ENCODE assay signal across 8 mouse cellular contexts in genomic region chr6:51508750-51509648, GRCm38 (mm10). TPM values are rescaled to one million over a fixed set of nuclear protein-coding genes. Genes with fewer than 3 reads are reported as not detected.
DNase-seq lines count a peak whose midpoint lies in the region; ATAC-seq and TF ChIP-seq lines count a peak whose summit lies in the region.

No protein-coding gene starts in this region.

- 0 out of 2 replicates have a peak, but pooled peaks have one; percentile 21 for TF ChIP-seq POLR2A in embryonic fibroblast, embryonic 13.5 days (IDR thresholded peaks at IDR 0.05; ENCODE audit: low read depth, low read length)

- WGBS in heart, embryonic 13.5 days = 20% methylated on average over 18 of the region's 18 CpGs
- WGBS in kidney, postnatal 0 days = 25% methylated on average over 18 of the region's 18 CpGs
- 17% methylated on average over 18 of the region's 18 CpGs for WGBS in liver, embryonic 12.5 days (ENCODE audit: insufficient replicate concordance)
- WGBS in stomach, embryonic 14.5 days = 24% methylated on average over 18 of the region's 18 CpGs

- no peaks in the 10 kb centered on the region for H3K27me3 ChIP-seq in heart, embryonic 13.5 days (replicated peaks)
- H3K27me3 ChIP-seq in kidney, postnatal 0 days (ENCODE audit: insufficient read depth, low read length) = no peaks in the 10 kb centered on the region
- H3K27me3 ChIP-seq in liver, embryonic 12.5 days (replicated peaks) = no peaks in the 10 kb centered on the region
- no peaks in the 10 kb centered on the region for H3K27me3 ChIP-seq in stomach, embryonic 14.5 days (ENCODE audit: control insufficient read depth, insufficient read depth, low read length)

- H3K9ac ChIP-seq in heart, embryonic 13.5 days = peak overlapping the region; percentile 69
- H3K9ac ChIP-seq in kidney, postnatal 0 days (ENCODE audit: low read depth, low read length) = 0 out of 2 replicates have a peak overlapping the region, but pooled peaks have one; percentile 14
- no peak overlapping the region for H3K9ac ChIP-seq in liver, embryonic 12.5 days
- H3K9ac ChIP-seq in stomach, embryonic 14.5 days (replicated peaks; ENCODE audit: low read depth, low read length) = no peak overlapping the region; the same call in 1 of the 2 replicates

- no peaks in the 10 kb centered on the region for H3K4me1 ChIP-seq in embryonic fibroblast, embryonic 13.5 days (ENCODE audit: control insufficient read depth, insufficient read depth, low read length)
- peaks cover 9% of the 10 kb centered on the region; the same call in 1 of the 2 replicates for H3K4me1 ChIP-seq in heart, embryonic 13.5 days
- no peaks in the 10 kb centered on the region for H3K4me1 ChIP-seq in kidney, postnatal 0 days (replicated peaks; ENCODE audit: insufficient read depth, low read length)
- peaks cover 12% of the 10 kb centered on the region; the same call in 1 of the 2 replicates for H3K4me1 ChIP-seq in liver, embryonic 12.5 days
- no peaks in the 10 kb centered on the region for H3K4me1 ChIP-seq in stomach, embryonic 14.5 days (ENCODE audit: control insufficient read depth, insufficient read depth, low read length)

- H3K36me3 ChIP-seq in heart, embryonic 13.5 days = no peaks in the 10 kb centered on the region
- H3K36me3 ChIP-seq in kidney, postnatal 0 days (ENCODE audit: insufficient read depth, low read length) = no peaks in the 10 kb centered on the region
- H3K36me3 ChIP-seq in liver, embryonic 12.5 days = no peaks in the 10 kb centered on the region
- no peaks in the 10 kb centered on the region for H3K36me3 ChIP-seq in stomach, embryonic 14.5 days (ENCODE audit: control insufficient read depth, insufficient read depth, low read length)

- no peak overlapping the region; the same call in 1 of the 2 replicates for H3K4me3 ChIP-seq in embryonic fibroblast, embryonic 13.5 days (ENCODE audit: insufficient read depth, low read length)
- peak overlapping the region; percentile 49 for H3K4me3 ChIP-seq in heart, embryonic 13.5 days
- H3K4me3 ChIP-seq in kidney, postnatal 0 days (replicated peaks; ENCODE audit: low read depth, low read length) = peak overlapping the region; percentile 19; the same call in 1 of the 2 replicates
- H3K4me3 ChIP-seq in liver, embryonic 12.5 days = no peak overlapping the region
- peak overlapping the region; percentile 20; the same call in 1 of the 2 replicates for H3K4me3 ChIP-seq in stomach, embryonic 14.5 days (ENCODE audit: low read depth, low read length)

- peak; percentile 77; the same call in 1 of the 2 replicates for TF ChIP-seq CTCF in embryonic fibroblast, embryonic 13.5 days (IDR thresholded peaks at IDR 0.05; ENCODE audit: borderline replicate concordance, insufficient read depth, low read length)
- peak; percentile 80 for TF ChIP-seq CTCF in kidney, postnatal 0 days (IDR thresholded peaks at IDR 0.05; ENCODE audit: low read depth)

- H3K9me3 ChIP-seq in heart, embryonic 13.5 days = no peaks in the 10 kb centered on the region
- no peaks in the 10 kb centered on the region for H3K9me3 ChIP-seq in kidney, postnatal 0 days (replicated peaks; ENCODE audit: low read length)
- no peaks in the 10 kb centered on the region for H3K9me3 ChIP-seq in liver, embryonic 12.5 days (replicated peaks)
- H3K9me3 ChIP-seq in stomach, embryonic 14.5 days (ENCODE audit: control insufficient read depth, low read depth, low read length) = no peaks in the 10 kb centered on the region

- ATAC-seq in heart, embryonic 13.5 days (ENCODE audit: extremely low read depth, insufficient number of reproducible peaks, low FRiP score, low TSS enrichment) = no peak
- ATAC-seq in kidney, postnatal 0 days (replicated peaks; ENCODE audit: low FRiP score, low read depth) = peak; percentile 76; the same call in 1 of the 2 replicates
- peak; percentile 52; the same call in 1 of the 2 replicates for ATAC-seq in liver, embryonic 12.5 days
- ATAC-seq in stomach, embryonic 14.5 days (ENCODE audit: insufficient number of reproducible peaks, insufficient read depth, low FRiP score, low read depth) = no peak

- peak; percentile 90 for DNase-seq in A20 (ENCODE audit: low read depth, low spot score)
- DNase-seq in brain, adult 2 months (ENCODE audit: low read depth, low spot score) = peak; percentile 94
- peak; percentile 89 for DNase-seq in kidney, postnatal 0 days (ENCODE audit: low spot score)
- peak; percentile 76 for DNase-seq in neural tube, embryonic 10.5 days (ENCODE audit: extremely low spot score, low spot score)

- no peak overlapping the region for H3K27ac ChIP-seq in embryonic fibroblast, embryonic 13.5 days (ENCODE audit: insufficient read depth, low read length)
- no peak overlapping the region for H3K27ac ChIP-seq in heart, embryonic 13.5 days (replicated peaks)
- no peak overlapping the region for H3K27ac ChIP-seq in kidney, postnatal 0 days
- H3K27ac ChIP-seq in liver, embryonic 12.5 days = no peak overlapping the region
- no peak overlapping the region for H3K27ac ChIP-seq in stomach, embryonic 14.5 days (ENCODE audit: low read length)

- H3K4me2 ChIP-seq in heart, embryonic 13.5 days = peak overlapping the region; percentile 66
- H3K4me2 ChIP-seq in kidney, postnatal 0 days (ENCODE audit: low read length) = peak overlapping the region; percentile 46
- H3K4me2 ChIP-seq in liver, embryonic 12.5 days = peak overlapping the region; percentile 40
- H3K4me2 ChIP-seq in stomach, embryonic 14.5 days (replicated peaks; ENCODE audit: low read depth, low read length) = peak overlapping the region; percentile 33

RNA-seq across cellular contexts. Expression of gene Snx10, which starts 14.7 kb away (rescaled TPM):
- 25.0 and 27.5 TPM in 2 replicates for polyA plus RNA-seq in embryonic fibroblast, embryonic 13.5 days (2011; ENCODE audit: insufficient read length, low read depth, missing spikeins)
- polyA plus RNA-seq in heart, embryonic 13.5 days (2015; fragmentation: Nextera tagmentation; extraction: Ambion mirVana) = 16.5 and 16.6 TPM in 2 replicates
- polyA plus RNA-seq in kidney, postnatal 0 days (2015; fragmentation: Nextera tagmentation; extraction: Ambion mirVana) = 15.0 and 15.6 TPM in 2 replicates
- 5.2 and 5.4 TPM in 2 replicates for polyA plus RNA-seq in liver, embryonic 12.5 days (2016; fragmentation: Nextera tagmentation; extraction: Ambion mirVana)
- 17.6 and 20.0 TPM in 2 replicates for polyA plus RNA-seq in stomach, embryonic 14.5 days (2014; fragmentation: Nextera tagmentation; extraction: Ambion mirVana)

RNA-seq across cellular contexts. Expression of gene Cbx3, which starts 38.8 kb away (rescaled TPM):
- 162 and 261 TPM in 2 replicates for polyA plus RNA-seq in embryonic fibroblast, embryonic 13.5 days (2011; ENCODE audit: insufficient read length, low read depth, missing spikeins)
- 320 and 353 TPM in 2 replicates for polyA plus RNA-seq in heart, embryonic 13.5 days (2015; fragmentation: Nextera tagmentation; extraction: Ambion mirVana)
- 445 and 447 TPM in 2 replicates for polyA plus RNA-seq in kidney, postnatal 0 days (2015; fragmentation: Nextera tagmentation; extraction: Ambion mirVana)
- polyA plus RNA-seq in liver, embryonic 12.5 days (2016; fragmentation: Nextera tagmentation; extraction: Ambion mirVana) = 307 and 311 TPM in 2 replicates
- 500 and 504 TPM in 2 replicates for polyA plus RNA-seq in stomach, embryonic 14.5 days (2014; fragmentation: Nextera tagmentation; extraction: Ambion mirVana)

RNA-seq across cellular contexts. Expression of gene Hnrnpa2b1, which starts 39.3 kb away (rescaled TPM):
- polyA plus RNA-seq in embryonic fibroblast, embryonic 13.5 days (2011; ENCODE audit: insufficient read length, low read depth, missing spikeins) = 838 and 1,144 TPM in 2 replicates
- polyA plus RNA-seq in heart, embryonic 13.5 days (2015; fragmentation: Nextera tagmentation; extraction: Ambion mirVana) = 1,097 and 1,199 TPM in 2 replicates
- 1,374 and 1,518 TPM in 2 replicates for polyA plus RNA-seq in kidney, postnatal 0 days (2015; fragmentation: Nextera tagmentation; extraction: Ambion mirVana)
- polyA plus RNA-seq in liver, embryonic 12.5 days (2016; fragmentation: Nextera tagmentation; extraction: Ambion mirVana) = 1,236 and 1,328 TPM in 2 replicates
- 1,176 and 1,224 TPM in 2 replicates for polyA plus RNA-seq in stomach, embryonic 14.5 days (2014; fragmentation: Nextera tagmentation; extraction: Ambion mirVana)

Comparison
In these comparisons a context has a peak if more than half of its experiments do, and no peak if none do; other contexts are left out.
1. H3K4me3 ChIP-seq: peak in heart, embryonic 13.5 days (single experiment), kidney, postnatal 0 days (single experiment) and stomach, embryonic 14.5 days (single experiment); none in embryonic fibroblast, embryonic 13.5 days (single experiment) and liver, embryonic 12.5 days (single experiment).
2. ATAC-seq: peak in kidney, postnatal 0 days (single experiment) and liver, embryonic 12.5 days (single experiment); none in heart, embryonic 13.5 days (single experiment) and stomach, embryonic 14.5 days (single experiment).
3. H3K9ac ChIP-seq: peak in heart, embryonic 13.5 days (single experiment) and kidney, postnatal 0 days (single experiment); none in liver, embryonic 12.5 days (single experiment) and stomach, embryonic 14.5 days (single experiment).
4. Peak in every context shown above with its lines, with median percentiles within 50 percentile points of each other: DNase-seq and H3K4me2 ChIP-seq.